Mouse (Mus musculus) liver, embryonic 13.5 days (tissue): ENCODE data around the gene Comtd1. TPM values are rescaled to one million over a fixed set of nuclear protein-coding genes. Genes with fewer than 3 reads are reported as not detected.

ENCODE experiments used
- ATAC-seq: fragments of 200-750 bp; cut with Nextera tagmentation; 2 replicates; pipeline ENCODE4 v1.8.0; 2017; ENCODE audit warnings: low read depth, mild to moderate bottlenecking, moderate number of reproducible peaks, moderate library complexity
- DNase-seq: peaks from one replicate; pipeline ENCODE4 v3.0.0; 2022
- H3K27ac ChIP-seq: fragments of 300-500 bp; sonication (generic); 2 replicates; pipeline ENCODE4 v1.5.1; 2015; ENCODE audit warnings: moderate library complexity, mild to moderate bottlenecking, inconsistent platforms
- H3K27me3 ChIP-seq: fragments of 300-500 bp; sonication (generic); 2 replicates; pipeline ENCODE4 v1.6.1; 2015; ENCODE audit warnings: mild to moderate bottlenecking, inconsistent platforms
- H3K36me3 ChIP-seq: fragments of 300-500 bp; sonication (generic); 2 replicates; pipeline ENCODE4 v1.6.1; 2015; ENCODE audit warnings: mild to moderate bottlenecking, inconsistent platforms
- H3K4me1 ChIP-seq: fragments of 300-500 bp; sonication (generic); replicated peaks from 2 replicates; pipeline ENCODE4 v1.6.1; 2015; ENCODE audit warnings: inconsistent platforms
- H3K4me2 ChIP-seq: fragments of 300-500 bp; sonication (generic); 2 replicates; pipeline ENCODE4 v1.6.1; 2015; ENCODE audit warnings: inconsistent platforms, mild to moderate bottlenecking, moderate library complexity
- H3K4me3 ChIP-seq: fragments of 300-500 bp; sonication (generic); replicated peaks from 2 replicates; pipeline ENCODE4 v1.5.1; 2015; ENCODE audit warnings: mild to moderate bottlenecking, inconsistent platforms
- H3K9ac ChIP-seq: fragments of 300-500 bp; sonication (generic); 2 replicates; pipeline ENCODE4 v1.6.1; 2015; ENCODE audit warnings: mild to moderate bottlenecking, inconsistent platforms
- H3K9me3 ChIP-seq: fragments of 300-500 bp; sonication (generic); replicated peaks from 2 replicates; pipeline ENCODE4 v1.6.1; 2016; ENCODE audit warnings: inconsistent platforms
- WGBS: fragments of 180-500 bp; shearing (Covaris S2); methylation state at CpG from one replicate; pipeline ENCODE4 v1.1.7; 2015; ENCODE audit not compliant: insufficient replicate concordance; 5-methylcytosine and 5-hydroxymethylcytosine counted together
- polyA plus RNA-seq: library from polyadenylated mRNA; unstranded; fragments of >200 nt; fragmentation: Nextera tagmentation; extraction: Ambion mirVana; gene quantifications from 2 replicates; pipeline ENCODE4 v1.2.1, GENCODE M21; 2015

Comtd1 gene
- polyA plus RNA-seq, 1 experiment from 2014 or later: 34.1 TPM

DNA sequence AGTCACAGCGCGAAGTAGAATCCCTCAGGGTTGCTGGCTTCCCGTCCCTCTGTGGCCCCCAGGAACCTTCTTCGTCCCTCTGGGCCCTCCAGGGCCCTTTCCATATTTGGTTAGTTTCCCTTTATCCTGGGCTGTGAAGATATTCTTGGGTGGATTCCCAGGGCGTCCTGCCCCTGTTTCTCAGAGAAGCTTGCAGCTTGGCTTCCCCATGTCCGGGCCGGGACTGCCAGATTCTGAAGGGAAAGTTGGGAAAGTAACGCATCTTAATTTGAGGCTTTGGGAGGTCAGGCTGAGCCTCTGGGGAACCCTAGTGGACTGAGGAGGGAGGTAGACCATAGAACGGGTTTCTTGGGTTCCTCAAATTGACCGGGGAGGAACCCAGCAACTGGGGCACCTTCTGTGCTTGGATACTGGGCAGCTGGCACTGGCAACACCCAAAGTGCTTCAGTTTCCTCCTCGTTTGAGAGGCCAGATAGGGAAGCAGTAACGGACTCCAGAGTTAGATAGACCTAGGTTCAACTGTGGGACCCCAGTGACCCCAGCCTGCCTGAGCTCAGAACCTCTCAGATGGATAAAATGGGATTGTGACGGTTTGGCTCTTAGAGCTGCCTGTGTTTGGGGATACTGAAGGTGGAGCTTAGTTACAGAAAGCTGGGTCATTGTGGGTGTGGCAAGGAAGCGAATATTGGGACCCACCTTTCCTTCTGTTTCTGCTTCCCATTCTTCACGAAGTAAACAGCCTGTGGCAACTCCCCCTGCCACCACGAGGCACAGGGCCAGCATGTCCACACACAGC, 3.4 kb upstream of the Comtd1 start:
- Histone ChIP-seq H3K27ac (peak overlapping the region; percentile 91), H3K4me2 (peak overlapping the region; percentile 72), H3K4me1 (peaks cover 73% of the 10 kb centered on the region), H3K9me3 (no peaks in the 10 kb centered on the region), H3K36me3 (no peaks in the 10 kb centered on the region), H3K27me3 (no peaks in the 10 kb centered on the region), H3K4me3 (0 out of 2 replicates have a peak overlapping the region, but pooled peaks have one; percentile 5), H3K9ac (peak overlapping the region; percentile 65)
- DNase-seq (peak; percentile 46), ATAC-seq (no peak)
- 55% methylated on average over 16 of the region's 16 CpGs for WGBS

DNA sequence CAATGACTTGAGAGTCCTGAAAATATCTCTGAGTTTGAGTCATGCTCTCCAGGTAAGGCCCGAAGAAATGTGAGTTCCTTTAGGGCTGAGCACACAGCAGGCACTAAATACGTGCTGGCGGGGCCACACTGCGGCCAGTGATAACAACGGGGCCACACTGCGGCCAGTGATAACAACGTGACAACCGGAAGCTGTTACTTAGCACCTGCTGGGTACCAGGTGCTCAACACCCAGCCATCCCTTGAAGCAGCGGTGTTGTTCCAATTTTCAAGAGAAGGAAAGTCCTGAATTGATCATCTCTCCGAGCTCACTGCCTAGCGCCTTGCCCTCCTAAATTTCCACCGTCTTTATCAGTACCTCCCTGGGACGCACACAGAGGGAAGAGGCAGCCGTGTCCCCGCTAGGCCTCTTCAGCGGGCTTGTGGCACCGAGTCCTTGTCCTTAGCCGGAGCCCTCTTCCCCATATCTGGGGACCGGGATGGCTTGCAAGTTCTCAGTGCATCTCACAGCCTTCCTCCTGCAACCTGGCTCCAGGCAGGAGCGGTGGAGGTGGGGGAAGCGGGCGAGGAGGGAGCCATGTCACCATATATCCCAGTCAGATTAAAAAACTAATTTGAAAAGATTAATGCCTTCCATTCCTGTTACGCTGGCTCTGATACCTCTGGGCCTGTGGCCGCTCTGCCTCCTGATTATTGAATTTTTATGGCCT, 1.8 kb upstream of the Comtd1 start:
- peaks cover 15% of the 10 kb centered on the region for H3K36me3 ChIP-seq
- no peaks in the 10 kb centered on the region for H3K9me3 ChIP-seq
- DNase-seq: peak; percentile 75
- 44% methylated on average over 24 of the region's 24 CpGs for WGBS
- H3K9ac ChIP-seq: peak overlapping the region; percentile 53
- peaks cover 87% of the 10 kb centered on the region for H3K4me1 ChIP-seq
- no peaks in the 10 kb centered on the region for H3K27me3 ChIP-seq
- peak overlapping the region; percentile 91 for H3K27ac ChIP-seq
- peak overlapping the region; percentile 72 for H3K4me2 ChIP-seq
- H3K4me3 ChIP-seq: peak overlapping the region; percentile 24
- ATAC-seq: peak; percentile 52

DNA sequence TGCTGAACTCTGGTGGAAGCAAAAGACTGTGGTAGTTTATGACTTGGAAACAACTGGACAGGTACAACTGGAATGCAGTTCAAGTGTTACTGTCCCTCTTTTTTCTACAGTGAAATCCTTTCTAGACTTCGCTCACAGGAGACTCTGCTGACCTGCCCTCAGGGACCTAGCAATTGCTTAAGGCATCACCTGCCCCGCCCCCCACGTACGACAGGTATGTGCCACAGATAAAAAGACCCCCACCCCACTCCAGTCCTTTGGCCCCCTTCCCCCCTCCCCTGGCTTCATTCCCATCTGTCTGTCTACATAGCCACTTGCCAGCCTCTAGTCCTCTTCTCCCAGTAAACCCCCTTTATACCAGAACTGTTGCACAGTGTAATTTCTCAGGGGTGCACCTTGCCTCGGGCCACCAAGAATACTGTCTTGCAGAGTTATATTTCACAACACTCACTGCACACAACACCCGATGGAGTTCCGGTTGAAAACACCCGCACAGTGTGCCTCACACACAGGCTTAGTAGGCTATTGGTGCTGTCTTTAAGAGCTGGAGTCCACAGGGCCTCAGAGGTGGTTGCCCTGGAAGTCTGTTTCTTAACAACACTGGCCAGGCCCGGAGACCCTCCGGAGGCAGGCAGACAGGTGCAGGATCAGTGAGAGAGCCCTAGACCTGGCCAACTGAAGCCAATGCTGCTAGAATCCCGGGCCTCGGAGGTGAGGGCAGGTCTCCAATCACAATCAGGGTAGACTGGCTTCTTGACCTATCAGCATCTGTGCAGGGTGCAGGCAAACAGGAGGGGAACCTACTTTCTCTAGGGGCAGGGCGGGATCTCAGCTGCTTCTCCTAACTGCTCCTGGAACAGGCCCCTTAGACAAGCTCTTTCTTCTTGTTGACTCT, 994 bp upstream of the Comtd1 start:
- Histone ChIP-seq H3K27me3 (no peaks in the 10 kb centered on the region), H3K9ac (peak overlapping the region; percentile 53), H3K4me3 (peak overlapping the region; percentile 24), H3K27ac (peak overlapping the region; percentile 91), H3K4me2 (peak overlapping the region; percentile 72), H3K4me1 (peaks cover 90% of the 10 kb centered on the region), H3K36me3 (peaks cover 23% of the 10 kb centered on the region), H3K9me3 (no peaks in the 10 kb centered on the region)
- no peak for DNase-seq
- WGBS: 70% methylated on average over 13 of the region's 13 CpGs
- ATAC-seq: peak; percentile 34

DNA sequence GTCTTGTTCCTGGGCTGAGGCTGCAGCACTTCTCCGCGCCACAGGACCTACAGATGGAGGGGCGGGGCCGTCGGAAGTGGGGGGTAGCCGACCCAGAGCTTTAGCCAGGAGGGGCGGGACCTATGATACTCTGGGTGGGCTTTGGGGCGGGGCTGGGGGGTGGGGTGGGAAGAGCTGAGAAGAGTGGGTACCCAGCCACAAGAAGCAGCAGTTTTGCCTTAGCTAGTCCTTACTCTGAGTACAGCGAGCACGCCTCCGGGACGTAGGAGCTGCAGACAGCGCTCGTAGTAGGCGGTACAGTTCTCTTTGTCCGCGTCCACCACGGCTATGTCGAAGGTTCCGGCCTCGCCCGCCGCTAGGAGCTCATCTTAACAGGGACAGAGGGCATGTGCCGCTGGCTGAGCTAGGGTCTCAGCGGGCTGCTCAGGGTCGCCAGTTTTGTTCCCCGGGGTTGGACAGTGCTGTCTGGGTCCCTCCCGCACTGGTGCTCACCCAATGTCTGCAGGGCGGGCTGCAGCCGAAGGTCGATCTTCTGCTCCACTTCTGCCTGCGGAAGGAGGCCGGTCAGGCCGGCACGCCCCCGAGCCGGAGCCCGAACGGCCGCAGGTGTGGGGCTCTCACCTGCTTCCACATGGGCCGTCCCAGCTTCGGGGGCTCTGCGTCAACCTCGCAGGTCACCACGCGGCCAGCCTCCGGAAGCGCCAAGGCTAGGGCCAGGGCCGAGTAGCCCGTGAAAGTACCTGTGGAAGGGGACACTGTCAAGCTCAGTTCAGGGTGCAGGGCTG, 1.2 kb downstream of the Comtd1 start:
- DNase-seq (peak; percentile 56), ATAC-seq (peak; percentile 3)
- Histone ChIP-seq H3K9me3 (no peaks in the 10 kb centered on the region), H3K9ac (peak overlapping the region; percentile 90), H3K4me1 (peaks cover 91% of the 10 kb centered on the region), H3K27ac (peak overlapping the region; percentile 90), H3K27me3 (no peaks in the 10 kb centered on the region), H3K4me2 (peak overlapping the region; percentile 96), H3K4me3 (peak overlapping the region; percentile 77), H3K36me3 (peaks cover 45% of the 10 kb centered on the region)
- under 1% methylated on average over 50 of the region's 50 CpGs for WGBS

DNA sequence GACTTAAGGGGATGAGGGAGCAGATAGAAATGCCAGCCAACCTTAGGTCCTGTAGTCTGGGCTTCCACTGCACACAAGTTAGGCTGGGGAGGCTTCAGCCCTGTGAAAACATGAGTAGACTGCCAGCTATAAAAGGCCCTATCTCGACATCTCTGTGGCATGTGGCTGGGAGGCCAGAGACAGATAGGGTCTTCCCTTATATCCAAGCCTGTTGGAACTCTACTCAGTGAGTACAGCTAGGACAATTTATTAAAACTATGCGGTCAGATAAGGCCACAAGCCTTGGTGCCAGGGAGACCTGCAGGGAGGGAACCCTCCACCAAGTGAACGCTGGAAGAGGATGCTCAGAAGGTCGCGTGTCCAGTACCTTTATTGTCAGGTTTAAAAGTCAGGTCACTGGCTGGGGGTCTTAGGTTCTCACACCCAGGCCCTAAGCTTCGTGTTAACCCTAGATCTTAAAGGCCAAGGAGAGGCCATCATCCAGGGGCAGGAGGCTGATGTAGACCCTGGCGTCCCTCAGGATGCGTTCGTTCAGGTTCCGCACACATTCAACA, 1.9 kb downstream of the Comtd1 start:
- peak overlapping the region; percentile 90 for H3K9ac ChIP-seq

DNA sequence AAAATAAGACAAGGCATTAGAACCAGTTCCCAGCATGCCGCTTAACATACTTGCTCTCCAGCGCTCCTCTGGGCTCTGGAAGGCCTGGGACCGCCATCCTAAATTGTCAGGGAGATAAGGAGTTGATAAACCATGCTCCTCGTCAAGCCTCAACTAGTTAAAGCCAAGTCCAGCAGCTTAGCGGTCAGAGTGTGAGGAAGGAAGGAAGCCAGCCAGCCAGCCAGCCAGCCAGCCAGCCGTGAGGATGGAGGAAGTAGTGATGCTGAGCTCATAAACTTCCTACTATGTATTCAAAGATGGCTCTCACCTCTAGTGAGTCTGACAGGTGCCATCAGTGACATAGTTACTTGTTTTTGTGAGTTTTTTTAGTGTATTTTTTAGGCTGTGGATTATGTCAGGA, 5.5 kb downstream of the Comtd1 start:
- Histone ChIP-seq H3K27ac (peak overlapping the region; percentile 22), H3K4me1 (peaks cover 60% of the 10 kb centered on the region), H3K4me2 (no peak overlapping the region), H3K4me3 (no peak overlapping the region), H3K36me3 (peaks cover 89% of the 10 kb centered on the region), H3K9ac (0 out of 2 replicates have a peak overlapping the region, but pooled peaks have one; percentile 27), H3K9me3 (no peaks in the 10 kb centered on the region), H3K27me3 (no peaks in the 10 kb centered on the region)
- no peak for DNase-seq
- ATAC-seq: no peak
- 44% methylated on average over 6 of the region's 6 CpGs for WGBS

More for the DNA sequence above, 1.9 kb downstream of the Comtd1 start:
- H3K27ac ChIP-seq: peak overlapping the region; percentile 90
- H3K27me3 ChIP-seq: no peaks in the 10 kb centered on the region
- peak overlapping the region; percentile 96 for H3K4me2 ChIP-seq
- peak overlapping the region; percentile 77 for H3K4me3 ChIP-seq
- DNase-seq (no peak), ATAC-seq (no peak)
- peaks cover 91% of the 10 kb centered on the region for H3K4me1 ChIP-seq
- no peaks in the 10 kb centered on the region for H3K9me3 ChIP-seq
- H3K36me3 ChIP-seq: peaks cover 52% of the 10 kb centered on the region
- WGBS: 17% methylated on average over 10 of the region's 10 CpGs

DNA sequence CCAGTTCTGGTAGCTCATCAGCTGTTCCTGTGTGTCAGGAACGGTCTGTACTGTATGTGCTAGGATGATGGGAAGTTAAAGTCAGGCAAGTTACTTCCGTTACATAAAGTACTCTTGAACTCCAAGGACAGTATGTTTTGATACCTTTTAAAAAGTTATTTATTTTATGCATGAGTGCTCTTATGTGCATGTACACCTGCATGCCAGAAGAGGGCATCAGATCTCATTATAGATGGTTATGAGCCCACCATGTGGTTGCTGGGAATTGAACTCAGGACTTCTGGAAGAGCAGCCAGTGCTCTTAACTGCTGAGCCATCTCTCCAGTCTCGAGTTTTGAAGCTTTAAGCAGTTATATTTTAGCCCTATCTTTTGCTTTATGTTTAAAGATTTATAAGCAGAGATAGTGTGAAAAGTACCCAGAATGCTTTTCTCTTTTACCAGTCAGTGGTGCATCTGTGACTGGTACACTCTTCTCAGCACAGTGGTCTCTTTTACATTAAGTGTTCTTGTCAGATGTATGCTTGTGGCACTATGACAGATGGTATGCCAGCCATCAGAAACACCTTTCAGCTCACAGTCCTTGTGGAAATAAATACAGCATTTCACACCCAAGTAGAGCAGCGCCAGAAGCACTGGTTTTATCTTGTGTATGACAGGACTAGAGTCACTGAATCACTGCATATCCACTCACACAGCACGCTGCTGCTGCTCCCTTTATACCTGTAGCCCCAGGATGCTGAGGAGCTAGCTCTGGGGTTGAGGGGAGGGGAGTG, 6.8 kb downstream of the Comtd1 start:
- ATAC-seq: no peak
- H3K27ac ChIP-seq: no peak overlapping the region; the same call in 1 of the 2 replicates
- WGBS: 68% methylated on average over 5 of the region's 5 CpGs

DNA sequence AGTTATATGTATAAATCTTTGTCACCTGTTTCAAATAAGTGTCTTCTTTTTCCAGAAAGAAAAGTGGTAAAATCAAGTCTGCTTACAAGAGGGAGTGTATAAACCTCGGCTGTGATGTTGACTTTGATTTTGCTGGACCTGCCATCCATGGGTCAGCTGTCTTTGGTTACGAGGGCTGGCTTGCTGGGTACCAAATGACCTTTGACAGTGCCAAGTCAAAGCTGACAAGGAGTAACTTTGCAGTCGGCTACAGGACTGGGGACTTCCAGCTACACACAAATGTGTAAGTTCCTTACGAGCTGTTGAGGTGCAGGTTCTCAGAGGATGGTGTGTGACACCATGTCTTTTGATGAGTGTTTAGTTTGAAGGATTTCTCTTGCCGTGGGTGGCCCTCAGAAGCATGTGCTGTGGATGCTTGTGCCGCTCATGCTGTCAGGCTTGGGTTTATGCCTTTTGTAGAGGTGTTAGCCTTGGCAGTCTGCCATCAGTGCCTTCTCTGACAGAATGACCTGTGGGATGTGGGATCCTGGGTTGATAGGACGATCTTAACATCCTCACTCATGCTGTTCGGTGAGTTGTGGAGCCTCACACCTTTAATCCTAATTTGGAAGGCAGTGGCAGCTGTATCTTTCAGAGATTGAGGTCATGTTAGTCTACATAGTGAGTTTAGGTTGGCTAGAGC, 10.3 kb downstream of the Comtd1 start:
- H3K4me3 ChIP-seq: no peak overlapping the region
- H3K27me3 ChIP-seq: no peaks in the 10 kb centered on the region
- 80% methylated on average over 8 of the region's 8 CpGs for WGBS
- H3K9me3 ChIP-seq: no peaks in the 10 kb centered on the region
- H3K36me3 ChIP-seq: peaks cover 95% of the 10 kb centered on the region
- no peak for DNase-seq
- H3K4me1 ChIP-seq: peaks cover 36% of the 10 kb centered on the region
- no peak overlapping the region for H3K4me2 ChIP-seq
- H3K9ac ChIP-seq: no peak overlapping the region
- no peak overlapping the region for H3K27ac ChIP-seq
- ATAC-seq: no peak

More for the DNA sequence above, 6.8 kb downstream of the Comtd1 start:
- no peaks in the 10 kb centered on the region for H3K27me3 ChIP-seq
- no peak for DNase-seq
- peaks cover 100% of the 10 kb centered on the region for H3K36me3 ChIP-seq
- peaks cover 47% of the 10 kb centered on the region for H3K4me1 ChIP-seq
- H3K9me3 ChIP-seq: no peaks in the 10 kb centered on the region
- H3K9ac ChIP-seq: no peak overlapping the region
- H3K4me3 ChIP-seq: no peak overlapping the region
- H3K4me2 ChIP-seq: no peak overlapping the region

DNA sequence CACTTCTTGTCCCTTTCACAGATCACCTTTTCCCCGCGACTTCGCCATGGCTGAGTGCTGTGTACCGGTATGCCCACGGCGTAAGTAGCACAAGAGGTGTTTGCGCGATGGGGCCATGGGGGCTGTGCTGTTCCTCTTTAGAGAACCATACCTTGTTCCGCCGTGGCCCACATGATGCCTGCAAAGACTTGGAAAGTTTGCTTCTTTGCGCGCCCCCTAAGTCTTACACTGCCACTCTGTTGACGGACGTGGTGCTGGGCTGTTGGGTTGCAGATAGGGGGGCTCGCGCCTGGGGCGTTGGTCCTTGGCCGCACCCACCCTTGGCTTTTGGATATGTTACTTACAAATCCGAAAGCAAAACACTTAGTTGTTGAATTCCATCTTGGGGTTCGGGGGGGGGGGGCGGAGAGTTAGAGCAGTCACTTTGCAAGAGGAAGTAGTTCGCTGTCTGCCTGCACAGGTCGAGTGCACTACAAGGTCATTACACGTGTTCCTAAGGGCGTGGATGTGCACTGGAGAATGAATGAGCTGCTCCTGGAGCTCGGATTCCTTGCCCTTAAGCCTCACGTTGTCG, 16.9 kb downstream of the Comtd1 start:
- ATAC-seq: peak; percentile 1
- peaks cover 70% of the 10 kb centered on the region for H3K4me1 ChIP-seq
- H3K9ac ChIP-seq: peak overlapping the region; percentile 85
- no peak for DNase-seq
- peaks cover 34% of the 10 kb centered on the region for H3K36me3 ChIP-seq
- H3K4me3 ChIP-seq: peak overlapping the region; percentile 73
- H3K27me3 ChIP-seq: no peaks in the 10 kb centered on the region
- H3K4me2 ChIP-seq: peak overlapping the region; percentile 87
- peak overlapping the region; percentile 92 for H3K27ac ChIP-seq
- WGBS: 0% methylated on average over 28 of the region's 28 CpGs
- no peaks in the 10 kb centered on the region for H3K9me3 ChIP-seq
